Mouse (Mus musculus): ENCODE measurements at regions not wholly inside any gene's neighbourhood (a gene's known extent, or its start where the extent isn't known, plus 50 kb on each side); places are given as distances from the start of the nearest gene placed in this dataset.

DNA sequence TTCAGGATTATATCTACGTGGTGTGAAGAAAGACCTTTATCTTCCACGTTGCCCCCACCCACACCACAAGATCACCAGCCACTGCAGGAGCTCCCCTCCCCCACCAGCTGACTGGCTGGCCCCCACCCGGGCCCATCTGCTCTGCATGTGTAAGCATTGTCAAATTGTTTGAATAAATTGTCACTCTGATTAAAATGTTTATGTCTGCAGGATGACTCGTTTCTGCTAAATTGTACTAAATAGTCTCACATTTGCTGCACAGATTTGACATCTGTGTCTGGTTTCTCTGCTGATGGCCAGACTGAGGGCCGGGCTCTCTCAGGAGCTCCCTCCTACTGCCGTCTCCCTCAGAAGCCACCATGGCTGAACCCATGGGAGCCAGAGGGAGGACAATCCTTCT, 119.2 kb upstream of the Pmepa1 start:
- H3K4me1 ChIP-seq (replicated peaks; ENCODE audit: low read depth, low read length): peaks cover 10% of the 10 kb centered on the region; the same call in 1 of the 2 replicates
- no peaks in the 10 kb centered on the region for H3K36me3 ChIP-seq (ENCODE audit: insufficient read depth, low read length)
- H3K9me3 ChIP-seq (ENCODE audit: low read length): peaks cover 36% of the 10 kb centered on the region
- no peaks in the 10 kb centered on the region for H3K27me3 ChIP-seq (ENCODE audit: insufficient read depth, low read length)
- H3K4me3 ChIP-seq (replicated peaks; ENCODE audit: low read length): no peak overlapping the region
- no peak for TF ChIP-seq CTCF (conservative IDR thresholded peaks at IDR 0.05; ENCODE audit: low read length)
- no peak for TF ChIP-seq POU5F1 (IDR thresholded peaks at IDR 0.05; ENCODE audit: borderline replicate concordance, low read length)
- TF ChIP-seq NANOG (IDR thresholded peaks at IDR 0.05; ENCODE audit: borderline replicate concordance, low read length): no peak

DNA sequence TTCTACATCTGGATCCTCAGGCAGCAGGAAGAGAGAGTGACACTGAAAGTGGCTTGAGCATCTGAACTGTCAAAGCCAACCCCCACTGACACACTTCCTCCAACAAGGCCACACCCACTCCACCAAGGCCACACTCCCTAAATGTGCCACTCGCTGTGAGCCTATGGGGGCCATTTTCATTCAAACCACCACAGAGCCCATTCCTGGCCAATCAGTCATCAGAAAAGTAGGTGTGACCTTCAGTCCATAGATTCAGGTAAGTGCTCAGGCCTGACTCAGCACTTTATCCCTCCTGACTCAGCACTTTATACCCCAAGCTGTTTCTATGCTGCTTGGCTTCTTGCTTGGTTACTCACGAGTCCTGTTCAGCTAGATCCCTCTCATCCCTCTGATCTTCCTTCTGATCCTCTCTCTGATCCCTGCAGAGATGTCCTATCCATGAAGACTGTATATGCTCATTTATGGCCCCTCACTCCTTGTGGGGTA, 121.6 kb upstream of the Pmepa1 start:
- Histone ChIP-seq H3K36me3 (ENCODE audit: insufficient read depth, low read length) (no peaks in the 10 kb centered on the region), H3K4me3 (replicated peaks; ENCODE audit: low read length) (no peak overlapping the region), H3K27me3 (ENCODE audit: insufficient read depth, low read length) (no peaks in the 10 kb centered on the region; the same call in 1 of the 2 replicates), H3K4me1 (replicated peaks; ENCODE audit: low read depth, low read length) (peaks cover 10% of the 10 kb centered on the region; the same call in 1 of the 2 replicates), H3K9me3 (ENCODE audit: low read length) (peaks cover 21% of the 10 kb centered on the region)
- TF ChIP-seq POU5F1 (IDR thresholded peaks at IDR 0.05; ENCODE audit: borderline replicate concordance, low read length) (no peak), CTCF (conservative IDR thresholded peaks at IDR 0.05; ENCODE audit: low read length) (no peak), NANOG (IDR thresholded peaks at IDR 0.05; ENCODE audit: borderline replicate concordance, low read length) (no peak)

DNA sequence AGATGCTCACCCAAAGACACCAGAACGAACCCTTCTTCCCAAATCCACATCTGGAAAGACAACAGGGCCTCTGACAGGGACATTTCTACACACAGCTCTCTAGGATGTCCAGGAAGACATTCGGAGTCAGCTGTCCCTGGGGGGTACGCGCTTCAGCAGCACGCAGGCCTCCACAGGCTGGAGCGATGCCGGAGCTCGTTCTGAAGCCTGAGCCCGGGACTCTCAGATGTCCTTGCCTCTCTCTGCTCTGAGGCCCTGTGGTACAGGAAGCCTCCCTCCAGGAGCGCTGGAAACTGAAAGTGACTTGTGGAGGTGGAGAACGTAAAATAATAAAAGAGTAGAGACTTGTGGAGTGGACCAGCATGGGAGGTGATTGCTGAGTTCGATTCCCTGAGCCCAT, 116.8 kb upstream of the 1700021F07Rik start:
- Histone ChIP-seq H3K9me3 (ENCODE audit: low read length) (no peaks in the 10 kb centered on the region), H3K27me3 (ENCODE audit: insufficient read depth, low read length) (peaks cover 9% of the 10 kb centered on the region), H3K4me1 (replicated peaks; ENCODE audit: low read depth, low read length) (peaks cover 13% of the 10 kb centered on the region), H3K4me3 (replicated peaks; ENCODE audit: low read length) (no peak overlapping the region), H3K36me3 (ENCODE audit: insufficient read depth, low read length) (no peaks in the 10 kb centered on the region)
- no peak for TF ChIP-seq POU5F1 (IDR thresholded peaks at IDR 0.05; ENCODE audit: borderline replicate concordance, low read length)
- TF ChIP-seq NANOG (IDR thresholded peaks at IDR 0.05; ENCODE audit: borderline replicate concordance, low read length): no peak
- no peak for TF ChIP-seq CTCF (conservative IDR thresholded peaks at IDR 0.05; ENCODE audit: low read length)

DNA sequence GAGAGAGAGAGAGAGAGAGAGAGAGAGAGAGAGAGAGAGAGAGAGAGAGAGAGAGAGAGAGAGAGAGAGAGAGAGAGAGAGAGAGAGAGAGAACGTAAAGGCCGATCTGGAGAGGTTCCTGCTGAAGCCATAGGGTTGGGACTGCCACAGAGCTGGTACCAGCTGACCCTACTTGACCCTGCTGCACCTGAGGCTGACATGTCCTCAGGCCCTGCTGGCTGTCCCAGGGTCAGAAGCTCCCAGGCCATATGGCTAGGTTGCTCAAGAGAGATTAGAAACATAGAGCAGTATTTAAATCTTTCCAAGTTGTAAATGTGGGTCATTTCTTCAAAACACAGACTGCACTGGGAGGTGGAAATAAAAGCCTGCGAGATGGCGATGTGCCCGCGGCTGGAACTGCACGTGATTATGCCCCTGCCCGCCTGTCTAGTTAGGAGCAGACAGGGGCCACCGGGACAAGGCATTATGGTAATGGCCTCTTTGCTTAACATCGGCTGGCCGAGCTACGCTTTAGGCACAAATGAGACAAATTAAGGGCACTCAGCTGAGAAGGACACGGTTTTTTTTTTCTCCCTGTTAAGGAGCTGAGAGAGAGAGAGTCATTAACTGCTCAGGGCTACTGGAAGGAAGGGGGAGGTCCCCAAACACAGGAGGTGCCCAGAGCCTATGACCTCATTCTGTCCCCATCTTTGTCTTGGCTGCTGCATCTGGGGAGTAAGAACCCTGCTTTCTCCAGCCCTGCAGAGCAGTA, 115.9 kb upstream of the 1700021F07Rik start:
- no peaks in the 10 kb centered on the region for H3K36me3 ChIP-seq (ENCODE audit: insufficient read depth, low read length)
- H3K4me3 ChIP-seq (replicated peaks; ENCODE audit: low read length): no peak overlapping the region
- peaks cover 13% of the 10 kb centered on the region for H3K4me1 ChIP-seq (replicated peaks; ENCODE audit: low read depth, low read length)
- H3K27me3 ChIP-seq (ENCODE audit: insufficient read depth, low read length): peaks cover 16% of the 10 kb centered on the region
- no peaks in the 10 kb centered on the region for H3K9me3 ChIP-seq (ENCODE audit: low read length)
- TF ChIP-seq POU5F1 (IDR thresholded peaks at IDR 0.05; ENCODE audit: borderline replicate concordance, low read length) (no peak), NANOG (IDR thresholded peaks at IDR 0.05; ENCODE audit: borderline replicate concordance, low read length) (no peak), CTCF (conservative IDR thresholded peaks at IDR 0.05; ENCODE audit: low read length) (no peak)

DNA sequence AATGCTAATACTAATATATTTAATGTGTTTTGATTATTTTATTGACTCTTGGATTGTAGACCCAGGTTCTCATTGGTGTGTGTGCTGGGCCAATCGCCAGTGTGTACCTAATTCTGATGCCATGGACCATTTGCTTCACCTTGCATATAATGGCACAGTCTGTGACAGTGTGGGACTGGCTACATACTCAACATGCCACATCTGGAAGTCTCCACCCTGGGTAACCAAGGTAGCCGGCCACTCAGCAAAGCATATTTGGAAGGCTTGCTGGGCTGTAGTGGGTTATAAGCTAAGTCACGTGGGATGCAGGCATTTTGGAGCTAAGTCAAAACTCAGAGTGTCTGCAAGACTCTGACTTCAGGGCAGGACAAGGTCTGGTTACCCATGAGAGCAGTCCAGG, 115.3 kb upstream of the 1700021F07Rik start:
- TF ChIP-seq POU5F1 (IDR thresholded peaks at IDR 0.05; ENCODE audit: borderline replicate concordance, low read length) (no peak), NANOG (IDR thresholded peaks at IDR 0.05; ENCODE audit: borderline replicate concordance, low read length) (no peak), CTCF (conservative IDR thresholded peaks at IDR 0.05; ENCODE audit: low read length) (no peak)
- H3K4me1 ChIP-seq (replicated peaks; ENCODE audit: low read depth, low read length): peaks cover 17% of the 10 kb centered on the region
- H3K9me3 ChIP-seq (ENCODE audit: low read length): no peaks in the 10 kb centered on the region
- H3K4me3 ChIP-seq (replicated peaks; ENCODE audit: low read length): no peak overlapping the region
- H3K36me3 ChIP-seq (ENCODE audit: insufficient read depth, low read length): no peaks in the 10 kb centered on the region
- peaks cover 16% of the 10 kb centered on the region for H3K27me3 ChIP-seq (ENCODE audit: insufficient read depth, low read length)

DNA sequence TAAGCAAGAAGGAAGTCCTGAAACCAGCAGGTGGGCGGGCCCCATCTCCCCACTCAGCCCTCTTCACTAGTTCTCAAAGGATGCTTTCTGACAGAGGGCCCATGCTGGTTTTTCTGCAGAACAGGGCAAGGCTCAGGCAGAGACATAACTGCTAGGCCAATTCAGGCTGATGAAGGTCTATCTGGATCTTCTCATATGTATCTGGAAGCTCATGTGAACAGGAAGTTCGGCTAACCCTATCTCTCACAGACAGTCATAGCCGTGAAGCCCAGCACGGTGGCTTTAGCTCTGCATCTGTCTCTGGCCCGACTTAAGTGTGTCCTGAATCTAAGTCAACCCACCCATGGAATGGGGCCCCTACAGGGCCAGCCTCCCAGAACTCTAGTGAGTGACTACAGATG, 113.7 kb upstream of the 1700021F07Rik start:
- TF ChIP-seq NANOG (IDR thresholded peaks at IDR 0.05; ENCODE audit: borderline replicate concordance, low read length) (no peak), POU5F1 (IDR thresholded peaks at IDR 0.05; ENCODE audit: borderline replicate concordance, low read length) (no peak), CTCF (conservative IDR thresholded peaks at IDR 0.05; ENCODE audit: low read length) (no peak)
- peaks cover 26% of the 10 kb centered on the region for H3K4me1 ChIP-seq (replicated peaks; ENCODE audit: low read depth, low read length)

DNA sequence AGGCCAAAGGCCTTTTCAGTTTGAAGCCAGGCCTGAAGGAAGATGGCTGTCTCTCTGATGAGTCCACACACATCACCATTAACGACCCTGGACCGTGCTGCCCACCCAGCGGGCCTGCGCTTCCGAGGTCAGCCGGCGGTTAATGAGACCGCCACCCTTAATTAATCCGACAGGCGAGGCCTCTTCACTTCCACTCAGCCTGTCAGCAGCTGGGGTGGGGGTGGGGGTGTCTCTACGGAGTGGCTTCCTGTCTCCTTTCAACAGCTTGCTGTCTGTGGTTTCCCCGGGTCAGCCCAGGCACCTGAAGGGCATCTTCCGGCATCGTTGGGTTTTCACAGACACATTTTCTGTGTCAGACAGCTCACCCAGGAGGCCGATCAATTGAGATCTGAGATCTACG, 113.0 kb upstream of the 1700021F07Rik start:
- Histone ChIP-seq H3K4me3 (replicated peaks; ENCODE audit: low read length) (peak overlapping the region; percentile 32; the same call in 1 of the 2 replicates), H3K36me3 (ENCODE audit: insufficient read depth, low read length) (no peaks in the 10 kb centered on the region), H3K9me3 (ENCODE audit: low read length) (no peaks in the 10 kb centered on the region), H3K4me1 (replicated peaks; ENCODE audit: low read depth, low read length) (peaks cover 31% of the 10 kb centered on the region), H3K27me3 (ENCODE audit: insufficient read depth, low read length) (peaks cover 24% of the 10 kb centered on the region)
- TF ChIP-seq CTCF (conservative IDR thresholded peaks at IDR 0.05; ENCODE audit: low read length) (no peak), NANOG (IDR thresholded peaks at IDR 0.05; ENCODE audit: borderline replicate concordance, low read length) (no peak), POU5F1 (IDR thresholded peaks at IDR 0.05; ENCODE audit: borderline replicate concordance, low read length) (no peak)

More for the DNA sequence above, 113.7 kb upstream of the 1700021F07Rik start:
- H3K4me3 ChIP-seq (replicated peaks; ENCODE audit: low read length): no peak overlapping the region
- no peaks in the 10 kb centered on the region for H3K36me3 ChIP-seq (ENCODE audit: insufficient read depth, low read length)
- no peaks in the 10 kb centered on the region for H3K9me3 ChIP-seq (ENCODE audit: low read length)
- peaks cover 16% of the 10 kb centered on the region for H3K27me3 ChIP-seq (ENCODE audit: insufficient read depth, low read length)

DNA sequence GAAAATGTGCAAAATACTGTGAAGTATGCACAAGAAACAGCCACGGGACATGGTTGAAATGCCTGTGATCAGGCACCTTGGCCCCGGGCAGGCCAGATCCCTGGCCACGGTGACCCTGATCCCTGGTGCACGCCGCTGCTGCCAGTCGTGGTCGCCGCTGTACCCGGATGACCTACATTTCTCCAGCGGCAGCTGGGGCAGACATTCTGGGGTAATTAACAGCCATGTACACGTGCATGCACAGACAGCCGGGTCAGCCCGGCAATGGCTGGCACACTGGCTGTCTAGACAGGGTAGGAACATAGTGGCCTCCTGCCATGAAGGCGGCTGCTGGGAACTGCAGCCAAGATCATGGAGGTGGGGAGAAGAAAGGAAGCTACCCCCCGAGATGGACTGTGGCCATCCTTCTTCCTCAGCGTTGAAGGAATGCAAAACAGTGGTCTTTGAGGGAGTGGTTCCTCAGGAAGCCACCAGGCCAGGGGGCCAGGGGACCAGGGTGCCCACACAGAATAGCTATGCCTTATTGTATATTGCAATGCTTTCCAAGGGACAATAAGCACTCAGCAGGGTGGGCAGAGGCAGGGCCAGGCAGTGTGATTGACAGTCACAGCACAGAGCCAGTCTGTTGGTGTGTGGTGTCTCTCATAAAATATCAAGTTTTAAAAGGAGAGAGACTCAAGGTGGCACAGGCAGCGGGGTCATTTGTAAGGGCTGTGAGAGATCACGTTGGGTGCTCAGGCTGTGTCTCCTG, 108.3 kb upstream of the 1700021F07Rik start:
- TF ChIP-seq NANOG (IDR thresholded peaks at IDR 0.05; ENCODE audit: borderline replicate concordance, low read length): no peak
- no peak for TF ChIP-seq POU5F1 (IDR thresholded peaks at IDR 0.05; ENCODE audit: borderline replicate concordance, low read length)
- TF ChIP-seq CTCF (conservative IDR thresholded peaks at IDR 0.05; ENCODE audit: low read length): no peak
- Histone ChIP-seq H3K36me3 (ENCODE audit: insufficient read depth, low read length) (no peaks in the 10 kb centered on the region), H3K4me3 (replicated peaks; ENCODE audit: low read length) (no peak overlapping the region), H3K9me3 (ENCODE audit: low read length) (peaks cover 6% of the 10 kb centered on the region; the same call in 1 of the 2 replicates), H3K27me3 (ENCODE audit: insufficient read depth, low read length) (peaks cover 27% of the 10 kb centered on the region), H3K4me1 (replicated peaks; ENCODE audit: low read depth, low read length) (peaks cover 31% of the 10 kb centered on the region)

Measured in E14TG2a.4 (cell line).